Mouse (Mus musculus) liver, embryonic 12.5 days (tissue): ENCODE results near the gene Defa34. TPM values are rescaled to one million over a fixed set of nuclear protein-coding genes. Genes with fewer than 3 reads are reported as not detected.
"Not testable (repeated sequence)": the region's sequence is repeated elsewhere in the genome, so short reads cannot be mapped to it uniquely, and the experiment has no call there.

Source experiments
- ATAC-seq: fragments of 200-750 bp; cut with Nextera tagmentation; 2 replicates; pipeline ENCODE4 v1.8.0; 2017; ENCODE audit warnings: moderate number of reproducible peaks, mild to moderate bottlenecking, moderate library complexity
- H3K27ac ChIP-seq: fragments of 300-500 bp; sonication (generic); 2 replicates; pipeline ENCODE4 v1.5.1; 2016; ENCODE audit warnings: mild to moderate bottlenecking
- H3K27me3 ChIP-seq: fragments of 300-500 bp; sonication (generic); replicated peaks from 2 replicates; pipeline ENCODE4 v1.6.1; 2016; ENCODE audit warnings: mild to moderate bottlenecking, moderate library complexity
- H3K36me3 ChIP-seq: fragments of 300-500 bp; sonication (generic); 2 replicates; pipeline ENCODE4 v1.6.1; 2016; ENCODE audit warnings: mild to moderate bottlenecking, moderate library complexity
- H3K4me1 ChIP-seq: fragments of 300-500 bp; sonication (generic); 2 replicates; pipeline ENCODE4 v1.6.1; 2016
- H3K4me2 ChIP-seq: fragments of 300-500 bp; sonication (generic); 2 replicates; pipeline ENCODE4 v1.6.1; 2016; ENCODE audit warnings: mild to moderate bottlenecking, moderate library complexity
- H3K4me3 ChIP-seq: fragments of 300-500 bp; sonication (generic); 2 replicates; pipeline ENCODE4 v1.5.1; 2016; ENCODE audit warnings: mild to moderate bottlenecking, moderate library complexity
- H3K9ac ChIP-seq: fragments of 300-500 bp; sonication (generic); 2 replicates; pipeline ENCODE4 v1.6.1; 2016; ENCODE audit warnings: mild to moderate bottlenecking, moderate library complexity
- H3K9me3 ChIP-seq: fragments of 300-500 bp; sonication (generic); replicated peaks from 2 replicates; pipeline ENCODE4 v1.6.1; 2016; ENCODE audit warnings: mild to moderate bottlenecking, moderate library complexity
- WGBS: fragments of 180-500 bp; shearing (Covaris S2); methylation state at CpG from one replicate; pipeline ENCODE4 v1.1.7; 2016; ENCODE audit not compliant: insufficient replicate concordance; 5-methylcytosine and 5-hydroxymethylcytosine counted together
- polyA plus RNA-seq: library from polyadenylated mRNA; unstranded; fragments of >200 nt; fragmentation: Nextera tagmentation; extraction: Ambion mirVana; gene quantifications from 2 replicates; pipeline ENCODE4 v1.2.1, GENCODE M21; 2016

The Defa34 gene
- not detected in 2 replicates for polyA plus RNA-seq

DNA sequence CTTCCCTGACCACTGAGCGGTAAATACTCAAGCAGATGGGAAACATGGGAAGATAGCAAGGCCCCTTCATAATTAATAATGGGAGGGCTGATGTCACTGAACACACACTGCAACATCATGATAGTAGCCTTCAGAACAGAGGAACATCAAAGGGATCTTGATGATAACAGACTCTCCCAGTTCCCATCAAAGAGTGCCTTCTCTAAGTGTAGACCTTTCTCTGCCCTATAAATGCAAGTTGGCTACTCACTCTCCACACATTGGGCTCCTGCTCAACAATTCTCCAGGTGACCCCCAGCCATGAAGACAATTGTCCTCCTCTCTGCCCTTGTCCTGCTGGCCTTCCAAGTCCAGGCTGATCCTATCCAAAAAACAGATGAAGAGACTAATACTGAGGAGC lies at the start of gene Defa34:
Defa34 (plus strand) TSS at position 301 of the 400 bp plus-strand sequence.
- 71% methylated on average over 1 of the region's 1 CpGs for WGBS
- not testable (repeated sequence) for H3K9ac ChIP-seq, H3K4me2 ChIP-seq, H3K9me3 ChIP-seq, H3K27me3 ChIP-seq, H3K4me3 ChIP-seq, H3K27ac ChIP-seq, ATAC-seq, H3K36me3 ChIP-seq, H3K4me1 ChIP-seq

DNA sequence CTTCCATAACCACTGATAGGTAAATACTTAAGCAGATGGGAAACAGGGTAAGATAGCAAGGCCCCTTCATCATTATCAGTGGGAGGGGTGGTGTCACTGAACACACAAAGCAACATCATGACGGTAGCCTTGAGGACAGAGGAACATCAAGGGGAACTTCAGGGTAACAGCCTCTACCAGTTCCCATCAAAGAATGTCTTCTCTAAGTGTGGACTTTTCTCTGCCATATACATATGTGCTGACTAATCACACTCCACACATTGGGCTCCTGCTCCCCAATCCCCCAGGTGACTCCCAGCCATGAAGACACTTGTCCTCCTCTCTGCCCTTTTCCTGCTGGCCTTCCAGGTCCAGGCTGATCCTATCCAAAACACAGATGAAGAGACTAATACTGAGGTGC lies 47.7 kb upstream of the Defa34 start, which contains the start of gene Defa26:
Defa26 (plus strand) TSS at position 301 of the 400 bp plus-strand sequence.
- not testable (repeated sequence) for H3K9ac ChIP-seq, H3K4me3 ChIP-seq, H3K36me3 ChIP-seq, H3K27ac ChIP-seq, H3K4me2 ChIP-seq, H3K27me3 ChIP-seq, ATAC-seq, H3K9me3 ChIP-seq, H3K4me1 ChIP-seq
- no CpG with 5 or more reads among the region's 1 CpGs for WGBS

DNA sequence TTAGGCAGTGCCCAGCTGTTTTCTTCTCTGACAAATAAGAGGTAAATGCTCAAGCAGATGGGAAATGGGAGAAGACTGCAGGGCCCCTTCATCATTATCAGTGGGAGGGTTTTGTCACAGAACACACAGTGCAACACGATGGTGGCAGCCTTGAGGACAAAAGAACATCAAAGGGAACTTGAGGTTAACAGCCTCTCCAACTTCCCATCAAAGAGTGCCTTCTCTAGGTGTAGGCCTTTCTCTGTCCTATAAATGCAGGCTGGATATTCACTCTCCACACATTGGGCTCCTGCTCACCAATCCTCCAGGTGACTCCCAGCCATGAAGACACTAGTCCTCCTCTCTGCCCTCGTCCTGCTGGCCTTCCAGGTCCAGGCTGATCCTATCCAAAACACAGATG lies 10.1 kb upstream of the Defa34 start, which contains the start of gene Defa17:
Defa17 (plus strand) TSS at position 301 of the 400 bp plus-strand sequence.
- not testable (repeated sequence) for ATAC-seq, H3K9ac ChIP-seq, H3K9me3 ChIP-seq, H3K27me3 ChIP-seq, H3K4me1 ChIP-seq, H3K27ac ChIP-seq, H3K4me3 ChIP-seq, H3K4me2 ChIP-seq, H3K36me3 ChIP-seq
- WGBS: no CpG with 5 or more reads among the region's 2 CpGs

DNA sequence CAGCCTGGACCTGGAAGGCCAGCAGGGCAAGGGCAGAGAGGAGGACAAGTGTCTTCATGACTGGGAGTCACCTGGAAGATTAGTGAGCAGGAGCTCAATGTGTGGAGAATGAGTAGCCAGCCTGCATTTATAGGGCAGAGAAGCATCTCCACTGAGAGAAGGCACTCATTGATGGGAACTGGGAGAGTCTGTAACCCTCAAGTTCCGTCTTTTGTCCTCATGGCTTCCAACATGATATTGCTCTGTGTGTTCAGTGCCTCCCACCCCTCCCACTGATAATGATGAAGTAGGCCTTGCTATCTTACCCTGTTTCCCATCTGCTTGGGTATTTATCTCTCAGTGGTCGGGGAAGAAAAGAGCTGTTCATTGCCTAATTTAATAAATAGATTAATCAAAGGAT lies 37.9 kb downstream of the Defa34 start, which contains the start of gene AY761184:
AY761184 (minus strand) TSS at position 101 of the 400 bp plus-strand sequence.
- not testable (repeated sequence) for H3K4me1 ChIP-seq, H3K9me3 ChIP-seq, H3K4me3 ChIP-seq, ATAC-seq, H3K9ac ChIP-seq, H3K27me3 ChIP-seq, H3K36me3 ChIP-seq, H3K4me2 ChIP-seq, H3K27ac ChIP-seq
- 57% methylated on average over 2 of the region's 2 CpGs for WGBS

Other genes with a start within 250 kb of the Defa34 start
- gene Defa36, start 238.4 kb upstream of the Defa34 start, polyA plus RNA-seq: not detected in 2 replicates
- not detected in 2 replicates for gene Gm7849, start 209.2 kb upstream of the Defa34 start, polyA plus RNA-seq
- gene Defa20, start 156.5 kb upstream of the Defa34 start, polyA plus RNA-seq: not detected in 2 replicates
- gene Defa32, start 136.8 kb upstream of the Defa34 start, polyA plus RNA-seq: not detected in 2 replicates
- gene Defa37, start 100.4 kb upstream of the Defa34 start, polyA plus RNA-seq: not detected in 2 replicates
- not detected in 2 replicates for gene Defa28, start 82.8 kb upstream of the Defa34 start, polyA plus RNA-seq
- gene Gm7861, start 71.3 kb upstream of the Defa34 start, polyA plus RNA-seq: not detected in 2 replicates
- not detected in 2 replicates for gene Defa26, start 47.6 kb upstream of the Defa34 start, polyA plus RNA-seq
- gene Defa17, start 10.0 kb upstream of the Defa34 start, polyA plus RNA-seq: not detected in 2 replicates
- not detected in 2 replicates for gene AY761184, start 37.8 kb downstream of the Defa34 start, polyA plus RNA-seq
- not detected in 2 replicates for gene Defa24, start 68.7 kb downstream of the Defa34 start, polyA plus RNA-seq
- gene Defb50, start 157.7 kb downstream of the Defa34 start, polyA plus RNA-seq: not detected in 2 replicates
- not detected in 2 replicates for gene Defb2, start 174.1 kb downstream of the Defa34 start, polyA plus RNA-seq
- gene Defb10, start 193.1 kb downstream of the Defa34 start, polyA plus RNA-seq: not detected in 2 replicates
- not detected in 2 replicates for gene Defb9, start 219.6 kb downstream of the Defa34 start, polyA plus RNA-seq
- gene Defb11, start 240.6 kb downstream of the Defa34 start, polyA plus RNA-seq: not detected in 2 replicates